Mouse (Mus musculus): ENCODE results near the gene Birc6. TPM values are rescaled to one million over a fixed set of nuclear protein-coding genes. Genes with fewer than 3 reads are reported as not detected.

The Birc6 gene
- 10 to 100 TPM; 82.2 to 82.6 TPM for total RNA-seq (2021)

DNA sequence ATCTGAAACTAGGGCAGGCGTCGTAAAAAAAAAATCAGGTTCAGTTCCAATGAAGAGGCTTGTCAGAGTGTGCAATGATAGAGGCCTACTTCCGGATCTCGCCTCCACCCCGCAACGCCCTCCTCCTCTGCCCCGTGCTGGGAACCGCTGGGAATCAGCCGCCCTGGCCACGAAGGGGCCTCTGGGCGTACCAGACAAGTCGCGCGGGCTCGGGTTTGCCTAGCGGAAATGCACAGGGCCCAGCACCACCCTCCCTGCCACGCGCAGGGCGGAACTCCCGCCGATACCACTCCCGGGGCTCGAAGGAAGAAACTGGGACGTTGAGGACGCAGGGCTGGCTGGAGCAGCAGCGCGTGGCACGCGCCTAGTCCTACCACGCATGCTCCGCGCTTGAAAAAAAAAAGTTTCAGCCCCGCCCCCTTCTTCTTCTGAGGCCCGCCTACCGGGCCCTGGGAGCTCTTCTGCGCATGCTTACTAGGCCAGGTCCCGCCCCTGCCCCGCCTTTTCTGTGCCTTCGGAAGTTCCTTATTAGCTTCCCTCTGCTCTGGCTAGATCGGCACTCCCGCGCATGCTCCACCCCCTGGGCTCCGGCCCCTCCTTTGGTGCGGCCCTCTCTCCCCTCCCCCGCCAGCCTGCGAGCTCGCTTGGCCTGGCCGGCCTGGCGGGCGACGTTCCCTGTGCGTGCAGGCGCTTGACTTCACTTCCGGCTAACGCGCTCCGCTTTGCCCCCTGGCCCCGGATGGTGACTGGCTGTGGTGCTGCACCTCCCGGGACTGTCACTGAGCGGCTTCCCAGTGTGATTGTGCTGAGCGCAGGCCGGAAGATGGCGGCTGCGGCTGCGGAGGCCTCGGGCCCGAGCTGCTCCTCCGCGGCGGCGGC lies at the start of gene Birc6:
Gene Birc6, plus strand, starts transcription at position 567 of the 879 bp plus-strand sequence.
- intact Hi-C loops (cut with DNase I), result loop anchor here (2.0 kb wide), 1 partner anchor 39 kb away; the partner anchor contains the start of gene Yipf4
- DNase-seq, result peak; percentile 100

DNA sequence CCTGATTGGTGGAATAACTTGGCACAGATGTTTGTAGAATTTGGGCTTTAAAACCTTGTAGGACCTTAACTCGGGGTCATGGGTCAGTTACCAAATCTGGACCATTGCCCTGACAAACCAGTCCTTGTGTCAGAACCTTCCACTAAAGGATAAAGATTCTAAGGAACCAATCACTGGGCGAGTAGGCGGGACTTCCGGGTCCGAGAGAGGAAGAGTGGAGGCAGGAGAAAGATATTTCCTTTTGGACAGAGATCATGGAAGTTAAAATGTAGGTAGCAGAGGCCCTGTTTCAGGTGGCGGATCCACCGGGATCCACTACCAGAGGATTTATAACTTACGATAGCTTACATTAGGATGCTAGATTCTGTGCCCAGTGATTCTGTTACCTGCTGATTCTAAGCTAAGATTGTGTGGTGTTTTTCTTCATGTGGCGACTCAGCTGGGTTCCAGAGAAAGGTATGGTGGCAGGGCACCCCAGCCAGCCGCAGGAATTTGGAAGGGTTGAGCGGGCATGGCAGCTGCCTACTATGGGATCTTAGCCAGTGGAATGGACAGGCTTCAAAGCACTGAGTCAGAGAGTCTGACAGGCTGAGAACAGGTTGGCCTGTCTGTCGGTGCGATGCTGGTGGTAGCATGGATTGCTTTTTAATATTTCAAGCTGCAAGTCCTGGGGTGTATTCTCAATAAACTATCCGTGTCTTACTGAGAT lies 47.6 kb upstream of the Birc6 start:
- intact Hi-C loops (cut with DNase I), result no loop called here
- DNase-seq, result no peak

DNA sequence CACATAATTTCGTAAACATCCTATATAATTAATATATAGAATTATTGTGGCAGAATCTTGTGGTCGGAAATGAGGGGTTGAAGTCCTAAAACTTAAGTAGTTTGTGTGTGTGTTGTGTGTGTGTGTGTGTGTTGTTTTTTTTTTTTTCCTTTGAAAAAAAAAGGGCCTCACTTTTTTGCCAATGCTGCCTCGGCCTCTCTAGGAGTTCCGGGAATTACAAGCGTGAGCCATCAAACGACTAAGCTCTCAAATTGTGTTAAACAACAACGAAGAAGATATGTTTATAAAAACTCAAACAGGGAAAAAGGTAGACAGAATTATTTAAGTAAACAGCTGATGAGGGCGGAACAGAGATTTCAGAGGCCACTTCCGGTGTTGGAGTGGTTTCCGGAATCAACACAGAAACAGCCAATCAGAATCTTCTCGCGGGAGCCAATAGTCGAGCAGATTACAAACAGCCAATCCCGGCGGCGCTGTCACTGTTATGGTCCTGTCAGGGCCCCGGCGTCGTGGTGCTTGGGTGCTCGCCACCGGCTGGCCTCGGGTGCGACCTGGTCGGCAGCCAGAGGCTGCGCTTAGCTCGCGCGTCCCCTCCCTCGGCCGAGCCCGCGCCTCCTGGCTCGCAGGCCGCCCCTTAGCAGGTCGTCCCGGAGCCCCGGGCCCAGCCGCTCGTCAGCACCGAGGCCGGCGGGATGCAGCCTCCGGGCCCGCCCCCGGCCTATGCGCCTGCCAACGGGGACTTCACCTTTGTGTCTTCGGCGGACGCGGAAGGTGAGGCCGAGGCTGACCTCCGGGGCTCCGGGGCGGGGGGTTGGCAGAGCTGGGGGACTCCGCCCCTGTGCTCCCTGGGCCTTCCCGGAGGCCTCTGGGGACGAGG lies 38.8 kb upstream of the Birc6 start, which contains the start of gene Yipf4:
Gene Yipf4, plus strand, starts transcription at position 470 of the 877 bp plus-strand sequence.
- intact Hi-C loops (cut with DNase I), result loop anchor here (2.0 to 5.0 kb wide), 3 partner anchors 38 to 152 kb away; partner anchors contain the start of genes Slc30a6 and Spast
- DNase-seq, result peak; percentile 99

DNA sequence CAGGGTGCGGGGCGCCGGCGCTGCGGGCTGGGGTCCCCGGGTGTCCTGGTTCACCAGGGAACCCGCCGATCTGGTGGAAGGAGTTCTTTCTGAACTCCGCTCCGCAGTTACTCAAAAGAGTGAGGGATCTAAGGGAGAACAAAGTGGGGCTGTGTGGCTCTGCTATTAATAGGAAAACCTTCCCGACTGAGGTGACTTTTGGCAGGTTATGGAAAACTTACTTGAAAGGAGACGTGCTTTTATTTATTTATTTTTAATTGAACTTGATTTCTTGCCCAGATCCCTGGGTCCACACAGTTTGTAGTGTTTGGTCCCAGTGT lies 38.2 kb upstream of the Birc6 start:
- intact Hi-C loops (cut with DNase I), result loop anchor here (2.0 to 10.0 kb wide), 4 partner anchors 37 to 153 kb away; partner anchors contain the start of genes Slc30a6 and Spast
- DNase-seq, result no peak

DNA sequence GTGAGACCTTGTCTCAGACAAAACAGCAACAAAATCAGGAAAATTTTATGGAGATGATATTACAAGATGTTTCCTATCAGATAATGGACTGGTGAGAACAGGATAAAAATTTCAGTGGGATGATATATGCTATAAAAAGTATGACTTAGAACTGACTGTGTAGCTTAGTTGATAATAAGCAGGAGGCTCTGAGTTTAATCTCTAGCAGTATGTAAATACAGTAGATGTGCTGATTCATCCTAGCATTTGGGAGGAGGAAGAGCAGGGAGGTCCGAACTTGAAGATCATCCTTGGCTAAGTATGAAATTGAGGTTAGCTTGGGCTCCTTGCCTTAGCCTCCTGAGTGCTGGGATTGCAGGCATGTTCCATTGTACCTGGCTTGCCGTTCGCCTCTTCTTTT lies 36.5 kb upstream of the Birc6 start:
- intact Hi-C loops (cut with DNase I), result loop anchor here (10.0 kb wide), 1 partner anchor 113 kb away; no protein-coding TSS in a partner anchor
- DNase-seq, result no peak

DNA sequence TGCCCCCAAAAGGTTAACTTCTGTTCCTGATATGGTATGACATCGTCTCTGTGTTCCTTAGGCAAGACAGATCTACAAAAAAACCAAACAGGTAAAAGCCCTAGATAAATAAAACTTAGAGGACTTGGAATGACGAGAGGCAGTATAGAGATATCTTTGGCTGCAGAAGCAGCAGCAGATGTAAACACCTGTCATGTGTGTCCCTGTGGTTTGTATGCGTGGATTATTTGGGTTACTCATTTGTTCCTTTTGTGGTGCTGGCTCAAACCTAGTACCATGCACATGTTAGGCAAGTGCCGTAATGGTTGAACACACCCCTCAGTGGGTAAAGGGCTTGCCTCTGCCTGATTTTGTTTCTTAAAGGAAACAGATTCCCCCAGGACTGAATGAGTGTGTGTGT lies 27.9 kb upstream of the Birc6 start:
- no peak for DNase-seq
- intact Hi-C loops (cut with DNase I), result no loop called here

DNA sequence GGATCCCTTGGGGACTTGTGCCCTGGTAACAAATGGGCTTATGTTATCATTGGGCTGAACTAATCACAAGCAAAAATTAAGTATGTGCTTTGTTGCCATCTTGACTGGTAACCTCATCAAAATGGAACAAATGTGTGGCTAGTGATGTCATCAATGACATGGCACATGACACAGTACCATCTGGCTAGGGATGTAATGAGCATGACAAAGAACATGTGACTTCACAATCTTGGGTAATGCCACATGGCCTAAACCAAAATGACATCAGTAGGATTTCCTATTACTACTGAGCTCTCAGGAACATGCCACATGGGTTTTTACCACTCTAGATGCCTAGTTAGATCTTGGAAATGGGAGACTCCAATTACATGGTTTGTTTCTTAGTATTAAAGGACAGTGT lies 27.0 kb upstream of the Birc6 start:
- no peak for DNase-seq
- intact Hi-C loops (cut with DNase I), result no loop called here

DNA sequence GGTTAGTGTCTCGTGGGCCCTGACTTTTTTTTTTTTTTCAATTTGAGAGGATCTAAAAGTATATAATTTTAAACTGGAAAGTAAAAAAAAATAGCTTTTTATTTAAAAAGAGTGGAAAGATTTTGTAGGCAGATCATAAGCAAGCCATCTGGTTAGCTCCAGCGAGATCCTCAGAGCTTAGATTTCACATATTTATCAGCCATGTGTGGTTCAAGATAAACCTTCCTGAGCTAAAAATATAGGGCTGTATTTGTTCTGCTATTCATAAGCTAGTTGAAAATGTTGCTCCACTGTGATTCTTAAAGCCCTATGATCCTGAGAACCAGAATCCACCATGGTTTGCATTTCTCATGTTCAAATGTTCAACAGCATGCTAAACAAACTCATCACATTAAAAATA lies 20.2 kb upstream of the Birc6 start:
- intact Hi-C loops (cut with DNase I), result no loop called here
- DNase-seq, result no peak

DNA sequence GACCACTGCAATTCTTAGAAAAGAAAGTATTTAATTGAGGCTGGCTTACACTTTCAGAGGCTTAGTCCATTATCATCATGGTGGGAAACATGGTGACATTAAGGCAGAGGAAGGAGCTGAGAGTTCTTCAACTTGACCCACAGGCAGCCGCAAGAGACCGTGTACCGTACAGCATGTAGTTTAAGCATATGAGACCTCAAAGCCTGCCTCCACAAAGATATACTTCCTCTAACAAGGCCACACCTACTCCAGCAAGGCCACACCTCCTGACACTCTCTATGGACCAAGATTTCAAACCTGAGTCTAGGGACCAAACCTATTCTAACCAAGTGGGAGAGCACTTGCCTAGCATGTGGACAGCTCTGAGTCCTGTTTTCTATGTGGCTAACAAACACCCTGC lies 19.5 kb upstream of the Birc6 start:
- intact Hi-C loops (cut with DNase I), result no loop called here

DNA sequence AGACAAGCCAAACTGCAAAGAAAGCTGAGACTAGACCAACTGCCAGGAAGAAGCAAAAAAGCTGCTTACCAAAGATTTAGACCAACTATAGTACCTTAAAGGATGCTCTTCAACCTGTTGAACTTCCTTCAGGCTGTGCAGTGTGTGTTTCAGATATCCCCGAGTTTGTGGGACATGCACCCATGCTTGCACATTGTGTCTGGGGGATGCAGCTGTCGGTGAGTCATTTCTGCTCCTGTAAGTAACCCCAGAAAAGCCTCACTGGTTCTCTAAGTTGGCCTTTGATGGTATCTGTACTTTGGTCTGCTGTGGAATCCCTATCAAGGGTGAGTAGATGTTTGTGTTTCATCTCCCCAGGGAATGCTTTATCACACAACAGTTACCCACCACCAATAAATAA lies 15.8 kb upstream of the Birc6 start:
- DNase-seq, result no peak
- intact Hi-C loops (cut with DNase I), result no loop called here

More for the DNA sequence above, 19.5 kb upstream of the Birc6 start:
- DNase-seq, result no peak

DNA sequence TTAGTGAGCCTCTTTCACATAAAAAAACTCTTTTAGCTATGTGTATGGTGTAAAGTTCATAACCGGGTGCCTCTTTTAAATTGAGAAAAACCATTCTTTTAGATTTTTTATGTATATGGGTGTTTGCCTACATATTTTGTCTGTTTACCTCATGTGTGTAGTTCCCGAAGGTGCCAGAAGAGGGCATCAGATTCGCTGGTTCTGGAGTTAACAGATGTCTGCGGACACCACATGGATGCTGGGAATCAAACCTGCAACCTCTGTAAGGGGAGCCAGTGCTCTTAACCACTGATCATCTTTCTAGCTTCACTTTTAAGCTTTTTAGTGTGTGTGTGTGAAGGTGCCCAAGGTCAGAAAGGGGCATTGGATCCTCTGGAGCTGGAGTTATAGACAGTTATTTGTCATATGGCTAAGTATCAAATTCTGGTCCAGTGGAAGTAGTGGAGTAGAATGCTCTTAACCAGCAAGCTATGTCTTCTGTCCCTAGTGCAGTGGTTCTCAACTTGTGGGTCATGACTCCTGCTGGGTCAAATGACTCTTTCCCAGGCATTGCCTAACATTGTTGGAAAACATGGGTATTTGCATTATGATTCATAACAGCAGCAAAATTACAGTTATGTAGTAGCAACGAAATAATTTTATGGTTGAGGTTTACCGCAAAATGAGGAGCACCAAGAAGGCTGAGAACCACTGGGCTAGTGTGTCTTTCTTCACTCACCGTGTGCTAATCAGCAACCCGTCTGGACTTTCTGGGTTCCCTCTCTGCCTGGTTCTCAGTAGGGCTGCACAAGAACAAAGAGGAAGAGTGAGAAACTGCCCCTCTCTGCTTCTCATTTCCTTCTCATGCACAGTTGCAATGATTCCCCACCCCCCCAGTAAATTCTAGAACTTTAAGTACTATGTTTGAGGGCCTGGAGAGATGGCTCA lies 5.0 kb upstream of the Birc6 start:
- intact Hi-C loops (cut with DNase I), result no loop called here
- DNase-seq, result no peak

DNA sequence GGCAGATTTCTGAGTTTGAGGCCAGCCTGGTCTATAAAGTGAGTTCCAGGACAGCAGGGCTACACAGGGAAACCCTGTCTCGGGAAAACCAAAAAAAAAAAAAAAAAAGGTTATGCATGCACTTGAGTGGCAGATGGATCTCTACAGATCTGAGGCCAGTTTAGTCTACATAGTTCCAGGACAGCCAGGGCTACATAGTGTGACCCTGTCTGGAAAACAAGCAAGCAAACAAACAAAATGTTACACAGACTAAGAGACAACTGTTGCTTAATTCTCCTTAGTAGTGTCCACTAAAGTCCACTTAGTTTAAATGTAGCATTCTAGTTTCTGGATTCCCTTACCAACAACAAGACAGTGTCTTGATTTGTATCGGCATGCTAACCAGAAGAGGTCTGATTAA lies 2.0 kb upstream of the Birc6 start:
- DNase-seq, result no peak
- intact Hi-C loops (cut with DNase I), result loop anchor here (2.0 kb wide), 1 partner anchor 37 kb away; the partner anchor contains the start of gene Yipf4

DNA sequence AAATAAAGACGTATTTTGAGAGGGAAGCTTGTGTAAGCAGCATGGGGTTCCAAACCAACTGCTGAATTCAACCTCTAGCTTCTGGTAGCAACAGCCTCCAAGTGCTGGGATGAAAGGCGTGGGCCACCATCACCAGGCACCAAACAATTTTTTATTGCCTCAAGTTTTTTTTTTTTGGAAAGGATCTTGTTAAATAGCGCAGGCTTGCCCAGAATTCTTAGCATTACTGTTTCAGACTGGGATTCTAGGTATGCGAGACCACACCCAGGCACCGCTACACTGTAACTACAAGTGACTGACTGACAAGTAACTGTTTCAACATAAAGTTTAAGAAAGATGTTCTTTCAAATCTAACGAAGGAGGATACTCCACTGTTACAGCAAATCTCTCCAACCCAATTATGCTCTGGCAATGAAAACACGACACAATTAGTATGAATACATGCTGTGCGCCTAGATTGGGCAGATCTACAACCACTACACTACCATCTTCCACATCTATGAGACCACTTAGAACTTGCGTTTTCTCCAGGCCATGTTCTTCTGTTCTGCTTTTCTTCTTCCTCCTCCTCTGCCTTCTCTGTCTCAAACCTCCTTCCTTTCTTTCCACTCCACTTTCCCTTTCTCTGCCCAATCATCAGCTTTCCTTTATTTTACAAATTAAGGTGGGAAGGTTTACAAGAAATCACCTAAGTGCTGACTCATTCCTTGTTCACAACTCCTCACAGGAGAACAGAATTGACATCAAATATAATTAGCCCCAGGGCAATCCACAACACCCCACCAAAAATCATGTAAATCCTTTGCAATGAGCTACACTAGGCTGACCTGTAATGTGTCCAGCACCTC lies 1.1 kb upstream of the Birc6 start:
- intact Hi-C loops (cut with DNase I), result loop anchor here (2.0 kb wide), 1 partner anchor 38 kb away; the partner anchor contains the start of gene Yipf4

DNA sequence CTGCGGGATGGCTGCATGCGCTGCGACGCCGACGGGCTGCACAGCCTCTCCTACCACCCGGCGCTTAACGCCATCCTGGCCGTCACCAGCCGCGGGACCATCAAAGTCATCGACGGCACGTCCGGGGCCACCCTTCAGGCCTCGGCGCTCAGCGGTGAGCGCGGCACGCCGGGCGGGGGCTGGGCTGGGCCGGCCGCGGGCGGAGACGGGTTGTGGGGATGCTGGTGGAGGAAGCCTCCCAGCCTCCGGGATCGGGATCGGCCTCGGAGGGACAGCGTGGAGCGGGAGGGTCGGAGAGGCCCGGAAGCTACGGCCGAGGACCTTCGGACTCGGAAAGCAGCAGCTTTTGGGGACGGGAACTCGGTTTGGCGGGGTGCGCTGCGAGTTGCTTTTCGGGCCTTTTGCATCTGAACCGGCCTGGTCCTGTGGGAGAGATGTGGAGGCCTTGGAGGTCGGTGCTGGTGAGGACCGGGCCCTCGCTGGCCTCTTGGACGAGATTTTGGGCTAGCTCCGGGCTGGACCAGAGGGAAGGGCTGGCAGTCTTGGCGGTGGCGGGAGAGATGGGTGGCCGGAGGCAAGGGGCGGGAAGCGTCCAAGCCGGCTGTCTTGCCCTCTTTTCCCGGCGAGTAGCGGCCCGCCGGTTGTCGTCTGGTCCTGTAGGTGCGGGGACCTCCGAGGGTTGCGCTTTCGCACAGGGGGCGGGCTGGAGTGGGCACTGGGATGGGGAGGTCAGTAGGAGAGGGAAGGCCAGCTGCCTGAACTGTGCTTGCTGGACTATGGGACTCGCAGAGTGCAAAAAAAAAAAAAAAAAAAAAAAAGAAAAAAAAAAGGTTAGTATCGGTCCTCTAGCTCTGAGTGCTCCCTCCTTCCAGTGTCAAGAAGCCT lies 795 bp downstream of the Birc6 start:
- DNase-seq, result no peak
- intact Hi-C loops (cut with DNase I), result no loop called here

More for the DNA sequence above, 1.1 kb upstream of the Birc6 start:
- DNase-seq, result no peak

DNA sequence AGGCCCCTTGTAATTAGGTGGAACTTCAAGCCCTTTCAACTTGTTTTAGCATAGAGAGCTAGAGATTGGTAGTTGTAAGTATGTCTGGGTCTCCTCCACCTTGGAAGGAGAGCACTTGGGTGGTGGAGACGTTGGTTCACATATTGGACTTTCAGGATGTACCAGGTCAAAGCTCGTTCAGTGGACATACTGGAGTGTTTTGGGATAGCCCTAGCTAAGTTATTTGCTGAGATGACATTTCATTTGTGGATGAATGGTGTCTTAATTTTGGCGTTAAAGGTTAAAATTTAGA lies 1.4 kb downstream of the Birc6 start:
- intact Hi-C loops (cut with DNase I), result no loop called here
- DNase-seq, result no peak

DNA sequence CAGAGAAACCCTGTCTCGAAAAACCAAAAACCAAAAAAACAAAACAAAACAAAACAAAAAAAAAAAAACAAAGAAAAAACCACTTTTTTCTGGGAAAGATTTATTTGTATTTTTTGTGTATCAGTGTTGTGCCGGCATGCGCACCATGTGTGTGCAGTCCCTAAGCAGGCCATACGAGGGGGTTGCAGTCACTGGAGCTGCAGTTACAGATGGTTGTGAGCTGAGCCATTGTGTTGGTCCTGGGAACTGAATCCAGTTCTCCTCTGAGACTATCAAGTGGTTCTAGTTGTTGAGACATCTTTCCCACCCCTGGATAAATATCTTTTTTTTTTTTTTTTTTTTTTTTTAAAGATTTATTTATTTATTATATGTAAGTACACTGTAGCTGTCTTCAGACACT lies 6.9 kb downstream of the Birc6 start:
- DNase-seq, result no peak
- intact Hi-C loops (cut with DNase I), result no loop called here

DNA sequence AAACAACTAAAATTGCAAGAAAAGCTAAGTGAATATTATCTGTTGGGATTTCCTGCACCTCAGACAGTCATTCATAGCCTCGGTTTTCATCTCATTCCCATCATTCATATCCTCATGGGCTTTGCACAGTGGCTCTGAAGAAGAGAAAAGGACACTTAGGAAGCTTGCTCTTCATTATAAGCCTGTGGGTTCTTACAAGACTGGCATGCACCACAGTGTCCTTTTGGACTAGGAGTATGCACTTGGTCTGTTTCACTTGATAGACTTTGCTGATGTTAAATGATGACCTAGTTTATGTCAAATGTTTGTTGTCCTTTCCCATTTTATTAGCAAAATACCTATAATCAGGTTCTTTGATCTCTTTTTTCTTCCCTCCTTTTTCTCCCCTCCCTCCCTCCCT lies 9.4 kb downstream of the Birc6 start:
- intact Hi-C loops (cut with DNase I), result no loop called here

DNA sequence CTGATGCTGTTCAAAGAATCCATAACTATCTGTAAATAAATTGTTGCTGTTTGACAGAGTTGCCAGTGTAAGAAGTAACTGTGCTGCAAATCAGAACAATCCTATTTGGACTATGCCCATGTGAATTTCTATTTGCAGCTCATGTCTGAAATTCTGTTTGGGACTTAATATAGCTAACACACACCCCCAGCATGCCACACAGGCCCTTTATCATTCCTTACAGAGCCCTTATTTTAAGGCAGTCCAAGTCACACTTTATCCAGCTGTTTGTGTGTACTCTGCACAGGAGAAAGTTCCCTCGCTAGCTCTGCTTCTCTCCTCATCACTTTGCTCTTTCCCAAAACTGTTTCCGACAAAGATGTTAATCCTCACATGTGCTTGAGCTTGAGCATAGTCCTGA lies 15.5 kb downstream of the Birc6 start:
- intact Hi-C loops (cut with DNase I), result no loop called here
- DNase-seq, result no peak

More for the DNA sequence above, 9.4 kb downstream of the Birc6 start:
- DNase-seq, result no peak

Measured in heart, postnatal 36 days (tissue).